In the genomic region with DNA sequence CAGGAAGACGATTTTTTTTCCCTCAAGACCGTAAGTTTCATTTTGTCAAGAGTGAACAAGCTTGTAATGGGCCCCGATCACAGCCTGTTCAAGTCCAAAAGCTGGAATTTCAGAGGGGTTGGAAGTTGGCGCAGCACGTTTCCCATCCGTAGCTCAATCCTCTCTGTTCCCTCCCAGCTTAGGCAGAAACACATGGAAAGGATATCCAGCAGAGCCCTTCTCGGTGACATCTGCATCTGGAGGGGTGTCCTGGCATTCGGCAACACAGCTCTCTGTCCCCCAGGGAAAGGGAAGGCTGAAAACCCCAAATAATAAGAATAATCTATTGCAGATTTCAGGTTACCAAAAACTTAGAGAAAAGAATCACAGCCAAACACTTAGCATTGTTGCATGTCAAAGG, we compare ENCODE assay signal across 17 mouse cellular contexts.
A peak's percentile ranks its signal among the peaks of the same experiment; 100 is the strongest.
DNase-seq lines count a peak whose midpoint lies in the region; ATAC-seq and TF ChIP-seq lines count a peak whose summit lies in the region.
"Had no signal": no experiment of that assay in that cellular context is flagged by ENCODE, and none has a peak within 500 bp of the region (broad histone marks: within the 10 kb centered on the region; RNA-seq: fewer than 3 reads in every experiment).

No protein-coding gene starts in this region.

- peak overlapping the region; percentile 2; the same call in 1 of the 2 replicates for H3K27ac ChIP-seq in left cerebral cortex, adult 2 months
- H3K27ac ChIP-seq in embryonic facial prominence, embryonic 14.5 days (replicated peaks; ENCODE audit: low read depth, low read length) = peak overlapping the region; percentile 76
- no peak overlapping the region for H3K27ac ChIP-seq in thymus, adult 2 months (ENCODE audit: control insufficient read depth, insufficient read depth, low read length)
- H3K27ac ChIP-seq: liver, embryonic 12.5 days; neural tube, embryonic 12.5 days had no signal

- H3K4me3 ChIP-seq in left cerebral cortex, adult 2 months = no peak overlapping the region
- no peak overlapping the region for H3K4me3 ChIP-seq in embryonic facial prominence, embryonic 14.5 days (ENCODE audit: low read depth, low read length)
- H3K4me3 ChIP-seq in thymus, adult 2 months (ENCODE audit: control insufficient read depth, insufficient read depth, low read length) = no peak overlapping the region
- H3K4me3 ChIP-seq: erythroblast, embryonic 14.5 days; liver, embryonic 12.5 days; neural tube, embryonic 12.5 days had no signal

- peak; percentile 30 for DNase-seq in gastrocnemius, adult 18-20 months (ENCODE audit: low spot score)
- DNase-seq in gastrocnemius, postnatal 36 days = no peak
- no peak for DNase-seq in left cerebral cortex, adult 2 months (ENCODE audit: extremely low spot score in 1 of 2, low spot score in 2 of 2)
- DNase-seq in left cerebral cortex, postnatal 10 days (ENCODE audit: extremely low spot score in 1 of 2, low spot score in 2 of 2) = no peak
- peak; percentile 85 for DNase-seq in embryonic facial prominence, embryonic 14.5 days (ENCODE audit: low spot score)
- peak; percentile 66 for DNase-seq in skeletal muscle tissue, adult 2 months (ENCODE audit: low read depth, low spot score)
- DNase-seq in thymus, adult 2 months = no peak
- DNase-seq in MN1 (ENCODE audit: low spot score) = no peak
- DNase-seq: adrenal gland, adult 2 months; kidney, adult 8-10 months; layer of hippocampus, adult 9-11 months; thymus, postnatal 36 days had no signal

- H3K36me3 ChIP-seq in embryonic facial prominence, embryonic 14.5 days (ENCODE audit: control insufficient read depth, insufficient read depth, low read length) = no peaks in the 10 kb centered on the region
- no peaks in the 10 kb centered on the region for H3K36me3 ChIP-seq in thymus, adult 2 months (ENCODE audit: control insufficient read depth, insufficient read depth, low read length)
- H3K36me3 ChIP-seq: liver, embryonic 12.5 days; neural tube, embryonic 12.5 days had no signal

- H3K9ac ChIP-seq in embryonic facial prominence, embryonic 14.5 days (ENCODE audit: low read depth, low read length) = no peak overlapping the region
- H3K9ac ChIP-seq: liver, embryonic 12.5 days; neural tube, embryonic 12.5 days had no signal

- no peaks in the 10 kb centered on the region for H3K27me3 ChIP-seq in embryonic facial prominence, embryonic 14.5 days (replicated peaks; ENCODE audit: control insufficient read depth, insufficient read depth, low read length)
- no peaks in the 10 kb centered on the region for H3K27me3 ChIP-seq in thymus, adult 2 months (ENCODE audit: control insufficient read depth, insufficient read depth, low read length)
- H3K27me3 ChIP-seq: CH12.LX; liver, embryonic 12.5 days; neural tube, embryonic 12.5 days had no signal

- TF ChIP-seq CTCF in left cerebral cortex, adult 2 months (IDR thresholded peaks at IDR 0.05) = no peak
- TF ChIP-seq CTCF in thymus, adult 2 months (IDR thresholded peaks at IDR 0.05; ENCODE audit: borderline replicate concordance, control insufficient read depth, extremely low read depth, insufficient read depth, low read length, poor library complexity) = no peak

- H3K4me2 ChIP-seq in embryonic facial prominence, embryonic 14.5 days (ENCODE audit: low read depth, low read length) = peak overlapping the region; percentile 10; the same call in 1 of the 2 replicates
- H3K4me2 ChIP-seq: liver, embryonic 12.5 days; neural tube, embryonic 12.5 days had no signal

- no peaks in the 10 kb centered on the region for H3K9me3 ChIP-seq in embryonic facial prominence, embryonic 14.5 days (ENCODE audit: control insufficient read depth, low read length)
- H3K9me3 ChIP-seq: liver, embryonic 12.5 days; neural tube, embryonic 12.5 days had no signal

- TF ChIP-seq POLR2A in thymus, adult 2 months (IDR thresholded peaks at IDR 0.05; ENCODE audit: control insufficient read depth, extremely low read depth, insufficient read depth, low read length, poor library complexity) = no peak

- ATAC-seq in embryonic facial prominence, embryonic 14.5 days (ENCODE audit: low read depth) = no peak
- ATAC-seq: hindbrain, embryonic 16.5 days; liver, embryonic 12.5 days had no signal

- WGBS in embryonic facial prominence, embryonic 14.5 days = 38% methylated on average over 8 of the region's 8 CpGs
- 97% methylated on average over 8 of the region's 8 CpGs for WGBS in thymus, adult 2 months

- intact Hi-C loops in gastrocnemius, postnatal 36 days (cut with DNase I) = no loop called here
- intact Hi-C loops in left cerebral cortex, adult 2 months (cut with DNase I) = no loop called here
- intact Hi-C loops in left cerebral cortex, postnatal 10 days (cut with DNase I) = loop anchor here (10.0 kb wide), 1 partner anchor 1001 kb away; no protein-coding TSS in a partner anchor

- peaks cover 21% of the 10 kb centered on the region for H3K4me1 ChIP-seq in embryonic facial prominence, embryonic 14.5 days (ENCODE audit: control insufficient read depth, insufficient read depth, low read length)
- no peaks in the 10 kb centered on the region for H3K4me1 ChIP-seq in thymus, adult 2 months (replicated peaks; ENCODE audit: control insufficient read depth, insufficient read depth, low read length)
- H3K4me1 ChIP-seq: liver, embryonic 12.5 days had no signal

Comparison
In these comparisons a context has a peak if more than half of its experiments do, and no peak if none do; other contexts are left out.
1. DNase-seq: peak in gastrocnemius, adult 18-20 months (single experiment), embryonic facial prominence, embryonic 14.5 days (single experiment) and skeletal muscle tissue, adult 2 months (single experiment); none in gastrocnemius, postnatal 36 days (0 of 2), left cerebral cortex, adult 2 months (0 of 2), left cerebral cortex, postnatal 10 days (0 of 2), thymus, adult 2 months (single experiment) and MN1 (single experiment).